Mouse (Mus musculus): Measurements from ENCODE around the gene Cluap1.

GRCm38 (mm10) chr16:3907471-3907870, 1.1 kb upstream of the Cluap1 start:
- TF ChIP-seq TAL1 (IDR thresholded peaks at IDR 0.05; ENCODE audit: low read length) = no peak
- no peak for TF ChIP-seq GATA1 (IDR thresholded peaks at IDR 0.05; ENCODE audit: low read length)
